Mouse (Mus musculus): ENCODE data around the gene Osbpl3.

Gene Osbpl3

DNA sequence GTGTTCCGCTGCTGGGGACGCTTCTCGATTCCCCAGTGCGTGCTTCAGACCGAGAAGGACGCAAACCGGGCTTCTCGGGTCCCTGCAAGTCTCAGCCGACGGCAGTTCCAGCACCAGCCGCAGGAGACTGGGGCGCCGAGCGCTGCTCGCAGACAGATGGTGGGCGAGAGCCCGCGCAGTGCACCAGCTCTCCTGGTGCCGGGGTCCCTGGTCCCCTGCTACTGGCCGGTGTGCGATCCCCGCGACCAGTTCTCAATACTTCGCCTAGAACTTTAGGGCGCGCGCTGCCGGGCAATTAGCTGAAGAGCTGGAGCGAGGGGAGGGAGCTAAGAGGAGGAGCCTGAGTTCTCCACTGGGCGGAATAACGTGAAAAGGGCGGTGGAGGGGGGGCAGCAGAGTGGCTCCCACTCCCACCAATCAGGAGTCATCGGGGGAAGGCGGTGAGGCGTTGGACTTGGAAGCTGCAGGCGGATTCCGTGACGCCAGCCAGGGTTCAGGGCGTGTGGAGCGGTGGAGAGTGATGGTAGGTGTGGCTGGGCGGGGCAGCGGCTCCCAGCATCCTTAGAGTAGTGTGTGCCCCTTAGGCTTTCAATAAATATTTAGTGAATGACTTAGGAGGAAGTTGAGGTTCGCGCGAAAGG is at the start of gene Osbpl3:
Gene Osbpl3, minus strand, starts transcription at position 373 of the 641 bp plus-strand sequence.
- peak; percentile 77 for DNase-seq

DNA sequence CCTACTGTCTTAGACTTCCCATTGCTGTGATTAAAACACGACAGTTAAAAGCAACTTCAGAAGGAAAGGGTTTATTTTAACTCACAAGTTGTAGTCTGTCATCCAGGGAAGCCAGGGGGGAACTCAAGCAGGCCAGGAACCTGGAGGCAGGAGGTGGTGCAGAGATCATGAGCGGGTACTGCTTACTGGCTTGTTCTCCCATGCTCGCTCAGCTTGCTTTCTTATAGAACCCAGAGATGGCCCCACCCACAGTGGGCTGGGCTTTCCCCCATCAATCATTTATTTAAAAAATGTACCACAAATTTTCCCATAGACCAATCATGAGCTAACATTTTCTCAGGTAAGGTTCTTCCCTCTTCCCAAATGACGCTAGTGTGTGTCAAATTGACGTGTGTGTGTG is 49.5 kb upstream of the Osbpl3 start:
- DNase-seq: no peak

DNA sequence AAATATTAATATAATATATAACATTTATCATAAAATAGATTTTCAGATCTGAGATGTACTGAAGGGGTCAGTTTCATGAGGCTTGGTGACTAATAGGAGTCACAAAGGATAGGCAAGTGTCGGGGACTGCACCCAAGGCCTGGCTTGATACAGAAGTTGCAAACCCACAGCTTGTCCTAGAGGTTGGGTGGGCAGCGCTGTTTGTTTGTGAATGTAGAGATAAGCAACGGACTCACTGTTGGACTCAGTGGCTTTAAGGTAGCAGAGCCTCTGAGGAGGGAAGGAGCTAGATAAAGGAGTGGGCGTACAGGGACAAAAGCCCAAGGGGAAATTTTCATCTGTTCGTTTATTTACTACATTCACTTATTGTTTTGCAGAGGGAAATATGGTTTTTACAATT is 48.7 kb upstream of the Osbpl3 start:
- no peak for DNase-seq

DNA sequence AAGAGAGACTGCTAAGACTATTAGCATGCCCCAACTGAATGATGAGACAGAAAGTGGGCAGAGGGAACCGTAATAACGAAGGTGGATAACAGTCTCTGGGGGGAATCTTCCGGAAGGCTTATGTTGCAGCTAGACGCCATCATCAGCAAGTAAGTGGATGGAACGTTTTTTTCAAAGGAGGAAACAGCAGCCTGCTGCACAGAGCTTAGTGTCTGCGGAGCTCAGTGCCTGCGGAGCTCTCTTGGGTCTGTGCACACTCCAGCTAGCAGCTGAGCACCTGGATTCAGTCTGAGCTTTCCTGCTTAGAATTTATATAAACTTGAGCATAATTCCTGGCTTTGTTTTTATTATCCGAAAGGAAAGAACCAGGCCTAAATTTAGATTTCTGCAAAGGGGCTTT is 47.8 kb upstream of the Osbpl3 start:
- DNase-seq: no peak

DNA sequence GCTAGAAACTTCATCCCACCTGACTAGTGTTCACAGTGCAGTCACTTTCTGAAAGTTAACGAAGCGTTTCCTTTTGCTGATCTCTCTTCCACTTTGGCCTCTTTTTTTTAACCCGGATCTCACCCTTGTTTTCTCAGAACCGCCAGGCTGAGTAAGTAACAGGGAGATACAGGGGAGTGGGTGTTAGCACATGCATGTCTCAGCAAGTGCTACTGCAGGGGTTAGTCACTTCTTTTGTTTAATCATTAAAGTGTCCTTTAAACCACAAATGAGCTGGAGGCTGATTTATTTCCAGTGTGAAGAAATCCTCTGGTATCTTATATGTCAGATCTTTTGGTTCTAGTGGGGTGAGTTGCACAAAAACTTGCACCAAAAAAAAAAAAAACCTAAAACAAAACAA is 47.0 kb upstream of the Osbpl3 start:
- no peak for DNase-seq

DNA sequence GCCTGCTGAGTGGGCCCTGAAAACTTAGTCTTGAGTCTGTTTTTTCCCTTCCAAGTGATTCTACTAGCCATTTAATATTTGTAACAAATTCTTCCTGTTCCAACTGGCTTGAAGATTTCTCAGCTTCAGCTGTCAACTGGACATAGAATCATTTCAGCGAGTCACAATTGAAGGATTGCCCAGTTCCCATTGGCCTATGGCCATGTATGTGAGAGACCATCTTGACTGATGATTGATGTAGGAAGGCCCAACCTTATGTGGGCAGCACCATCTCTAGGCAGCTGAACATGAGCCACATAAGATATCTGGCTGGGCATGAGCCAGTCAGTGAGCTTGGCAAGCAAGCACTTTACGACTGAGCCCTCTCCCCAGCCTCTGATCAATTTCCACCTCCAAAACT is 42.3 kb upstream of the Osbpl3 start:
- peak; percentile 1 for DNase-seq

DNA sequence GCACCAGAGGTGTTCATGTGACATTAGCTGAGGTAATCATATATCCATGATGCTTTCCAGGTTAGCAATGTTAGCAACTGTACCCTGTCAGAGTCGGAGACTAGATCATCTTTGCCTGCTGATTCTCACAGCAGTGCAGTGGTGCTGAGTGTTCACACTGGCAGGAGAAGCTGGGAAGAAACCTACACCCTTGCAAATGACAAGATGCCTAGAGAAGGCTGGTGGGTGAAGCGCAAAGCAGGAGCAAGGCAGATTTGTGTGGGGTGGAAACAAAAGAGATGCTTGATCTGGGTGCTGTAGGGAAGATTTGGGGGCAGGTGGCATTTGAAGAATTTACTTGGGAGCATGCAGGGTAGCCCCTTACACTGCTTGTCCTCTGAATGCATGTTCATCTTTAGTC is 34.5 kb upstream of the Osbpl3 start:
- DNase-seq: no peak

DNA sequence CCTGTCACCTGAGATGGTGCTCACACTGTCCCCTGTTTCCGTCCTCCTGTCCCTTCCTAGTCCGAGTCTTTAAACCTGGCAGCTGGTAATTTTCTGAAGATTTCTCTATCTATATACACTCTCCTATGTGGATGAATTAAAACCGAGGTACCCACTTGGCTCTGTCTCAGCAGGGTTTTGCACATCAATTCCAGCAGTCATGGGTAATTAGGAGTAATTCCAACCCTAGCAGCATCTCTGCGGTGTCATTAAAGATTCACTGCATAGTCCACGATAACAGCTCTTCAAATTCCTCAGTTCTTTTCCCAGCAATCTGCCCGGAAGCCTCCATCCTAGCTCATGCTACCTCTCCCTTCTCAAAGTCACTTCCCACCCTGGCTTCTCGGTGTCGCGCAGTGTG is 33.4 kb upstream of the Osbpl3 start:
- no peak for DNase-seq

DNA sequence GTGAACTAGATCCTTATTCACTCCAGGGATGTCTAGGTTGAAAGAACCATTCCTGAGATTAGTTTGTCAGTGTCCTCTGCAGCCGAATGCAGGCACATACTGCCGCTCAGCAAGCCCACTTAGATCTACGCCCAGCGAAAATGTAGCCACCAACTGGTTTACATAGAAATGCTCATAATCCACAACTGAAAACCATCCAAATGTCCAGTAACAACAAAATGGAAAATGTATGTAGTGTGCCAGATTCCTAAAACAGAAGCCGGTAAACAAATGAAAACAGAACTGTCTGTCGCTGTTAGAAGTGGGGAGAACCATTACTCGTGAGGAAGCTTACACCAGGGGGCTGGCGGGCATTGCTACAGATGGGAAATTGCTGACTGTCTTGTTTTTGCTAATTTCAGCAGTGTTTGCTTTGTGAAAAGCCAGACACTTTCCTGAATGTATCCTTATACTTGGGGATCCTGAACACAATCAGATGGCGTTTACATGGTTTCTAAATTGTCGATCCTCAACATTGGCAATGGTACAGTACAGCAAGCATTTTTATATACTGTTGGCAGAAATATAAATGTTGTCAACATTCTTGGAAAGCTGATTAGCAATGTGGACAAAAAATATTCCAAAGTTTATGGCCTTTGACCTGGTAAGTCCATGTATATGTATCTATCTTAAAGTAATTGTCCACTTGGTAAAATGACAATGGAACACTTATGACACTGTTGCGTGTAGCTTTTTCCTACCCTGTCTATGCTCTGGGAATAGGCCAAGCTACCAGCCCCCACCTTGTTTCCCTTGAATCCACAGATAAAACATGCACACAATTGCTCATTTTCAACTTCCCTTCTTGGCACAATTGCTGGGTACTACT is 30.3 kb upstream of the Osbpl3 start:
- no peak for DNase-seq

DNA sequence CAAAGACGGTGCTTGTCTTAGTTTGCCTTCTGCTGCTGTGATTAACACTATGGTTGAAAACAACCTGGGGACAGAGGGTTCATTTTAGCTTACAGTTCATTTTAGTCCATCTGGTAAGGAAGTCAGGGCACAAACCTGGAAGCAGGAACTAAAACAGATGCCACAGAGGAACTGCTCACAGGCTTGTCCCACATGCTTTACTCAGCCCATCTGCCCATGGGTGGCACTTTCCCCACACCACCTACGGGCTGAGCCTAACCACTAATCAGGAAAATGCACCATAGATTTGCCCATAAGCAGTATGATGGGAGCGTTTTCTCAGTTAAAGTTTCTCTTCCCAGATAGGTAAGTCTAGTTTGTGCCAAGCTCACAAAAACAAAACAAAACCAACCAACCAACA is 27.4 kb upstream of the Osbpl3 start:
- no peak for DNase-seq

DNA sequence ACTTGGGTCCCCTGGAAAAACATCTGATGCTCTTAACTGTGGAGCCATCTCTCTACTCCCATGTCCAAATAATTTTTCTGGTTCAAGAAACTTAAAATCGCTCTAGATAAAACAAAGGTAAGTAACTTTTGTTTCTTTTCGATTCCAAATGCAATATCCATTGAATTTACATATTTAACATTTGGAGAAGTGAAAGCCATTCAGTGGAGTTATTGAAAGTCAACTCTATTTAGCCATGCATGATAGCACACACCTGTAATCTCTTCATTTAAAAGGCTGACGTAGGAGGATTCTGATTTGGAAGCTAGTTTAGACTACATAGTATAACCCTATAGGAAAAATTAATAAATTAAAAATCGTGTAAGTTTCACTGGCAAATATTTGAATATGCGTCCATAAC is 25.5 kb upstream of the Osbpl3 start:
- DNase-seq: no peak

DNA sequence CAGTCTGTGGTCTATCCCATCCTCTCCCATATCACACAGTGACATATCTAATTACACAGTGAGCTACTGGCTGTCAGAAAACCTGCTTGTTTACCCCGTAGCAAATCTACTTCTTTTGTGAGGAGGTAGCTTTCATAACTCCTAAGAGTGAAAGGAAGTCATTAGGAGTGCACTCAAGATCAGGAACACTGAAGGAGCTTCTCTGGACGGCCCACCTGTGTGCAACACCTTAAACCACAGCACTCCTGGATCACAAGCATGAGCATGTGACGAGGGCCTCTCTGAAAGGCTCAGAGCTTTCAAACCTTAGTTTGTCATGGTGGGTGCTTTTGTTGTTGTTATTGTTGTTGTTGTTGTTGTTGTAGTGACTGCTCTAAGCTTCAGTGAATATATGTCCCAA is 10.4 kb upstream of the Osbpl3 start:
- DNase-seq: peak; percentile 2

DNA sequence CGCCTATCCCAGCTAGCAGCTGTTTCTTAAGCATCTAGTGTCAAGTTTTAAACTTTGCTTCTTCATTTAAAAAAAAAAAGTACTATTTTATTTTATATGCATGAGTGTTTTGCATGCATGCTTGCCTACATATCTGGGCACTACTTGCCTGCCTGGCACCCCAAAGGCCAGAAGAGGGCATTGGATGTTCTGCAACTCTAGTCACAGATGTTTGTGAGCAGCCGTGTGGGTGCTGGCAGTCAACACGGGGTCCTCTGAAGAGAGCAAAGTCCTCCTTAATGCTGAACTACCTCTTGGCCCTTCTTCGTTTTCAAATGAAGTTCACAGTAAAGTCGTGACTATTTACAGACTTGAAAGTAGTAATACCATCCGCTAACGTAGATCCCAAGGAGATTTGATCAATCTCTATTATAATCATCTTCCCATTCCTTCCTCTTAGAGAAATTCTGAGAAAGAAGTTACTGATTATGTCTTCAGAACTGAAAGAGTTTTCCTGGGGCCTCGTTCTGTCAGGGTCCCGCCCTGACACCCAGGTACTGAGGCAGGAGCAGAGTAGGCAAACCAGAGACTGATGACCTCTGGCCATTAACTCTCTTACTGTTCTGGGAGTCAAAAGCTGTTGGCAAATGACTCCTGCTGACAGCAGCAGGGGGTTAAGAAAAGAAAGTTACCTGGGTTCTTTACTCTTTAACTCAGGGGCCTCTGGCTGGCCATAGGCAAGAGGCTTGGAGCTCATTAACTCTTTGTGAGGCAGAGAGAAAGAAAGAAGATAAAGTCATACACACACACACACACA is 8.9 kb upstream of the Osbpl3 start:
- no peak for DNase-seq

DNA sequence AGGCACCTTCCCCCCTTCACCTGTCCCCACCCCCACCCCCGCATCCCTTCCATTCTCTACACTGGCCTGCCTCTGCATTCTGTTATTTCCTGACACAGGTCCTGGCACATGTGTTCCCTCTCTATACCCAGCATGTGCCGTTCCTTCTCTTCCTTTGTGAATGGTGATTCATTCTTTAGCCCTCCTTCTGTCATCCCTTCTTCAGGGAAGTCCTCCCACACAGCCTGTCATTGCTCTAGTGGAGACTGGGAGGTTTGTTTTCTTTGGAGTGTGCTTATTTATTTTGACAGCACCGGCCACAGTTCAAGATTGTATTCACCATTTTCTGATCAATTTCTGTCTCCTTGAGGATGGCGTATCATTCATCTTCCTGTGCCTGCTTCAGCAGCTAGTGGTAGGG is 6.0 kb upstream of the Osbpl3 start:
- no peak for DNase-seq

DNA sequence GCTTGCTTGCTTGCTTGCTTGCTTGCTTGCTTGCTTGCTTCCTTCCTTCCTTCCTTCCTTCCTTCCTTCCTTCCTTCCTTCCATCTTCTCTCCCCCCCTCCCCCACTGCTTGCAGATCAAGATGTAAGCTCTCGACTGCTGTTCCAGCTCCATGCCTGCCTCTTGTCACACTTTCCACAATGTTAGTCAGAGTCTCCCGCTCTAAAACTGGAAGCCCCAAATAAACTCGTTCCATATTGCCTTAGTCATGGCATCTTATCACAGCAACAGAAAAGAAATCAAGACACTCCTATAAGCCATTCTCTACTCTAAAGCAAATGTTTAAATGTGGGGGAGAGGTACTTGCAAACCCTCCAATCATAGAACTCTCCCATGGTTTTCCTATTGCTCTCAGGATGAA is 5.6 kb upstream of the Osbpl3 start:
- DNase-seq: no peak

DNA sequence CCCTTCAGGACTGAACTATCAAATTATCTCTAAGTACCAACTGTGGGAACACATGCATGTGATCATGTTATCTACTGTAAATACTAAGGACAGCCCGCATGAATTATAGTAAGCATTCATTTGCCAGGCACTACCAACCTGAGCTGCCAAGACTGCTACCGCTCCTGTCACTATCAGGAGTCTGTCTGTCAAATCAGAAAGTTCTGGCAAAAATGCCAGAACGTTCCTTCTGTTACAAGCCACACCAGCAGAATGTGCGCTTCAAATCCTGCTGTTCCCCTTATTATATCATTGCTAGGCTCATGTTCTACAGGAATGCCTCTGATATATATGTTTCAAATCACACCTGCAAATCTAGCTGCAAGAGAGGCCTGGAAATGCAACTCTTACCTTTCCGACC is 4.6 kb upstream of the Osbpl3 start:
- DNase-seq: no peak

DNA sequence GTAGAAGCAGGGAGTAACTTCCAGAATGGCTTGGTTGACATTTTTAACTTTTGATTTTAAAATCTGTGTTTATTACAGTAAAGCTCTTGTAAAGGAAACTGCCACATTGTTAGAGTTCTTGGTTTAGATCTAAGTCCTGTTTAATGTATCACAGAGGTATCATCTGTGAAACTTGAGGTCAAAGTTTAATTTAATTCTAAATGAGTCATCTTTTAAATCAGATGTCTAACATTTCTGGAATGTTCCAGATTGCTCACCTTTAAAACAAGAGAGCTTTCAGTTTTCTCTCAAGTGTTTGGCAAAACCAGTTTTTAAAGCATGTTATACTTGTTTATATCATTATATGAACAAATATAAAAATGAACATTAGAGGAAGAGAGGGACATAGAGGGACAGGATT is 4.2 kb upstream of the Osbpl3 start:
- DNase-seq: no peak

DNA sequence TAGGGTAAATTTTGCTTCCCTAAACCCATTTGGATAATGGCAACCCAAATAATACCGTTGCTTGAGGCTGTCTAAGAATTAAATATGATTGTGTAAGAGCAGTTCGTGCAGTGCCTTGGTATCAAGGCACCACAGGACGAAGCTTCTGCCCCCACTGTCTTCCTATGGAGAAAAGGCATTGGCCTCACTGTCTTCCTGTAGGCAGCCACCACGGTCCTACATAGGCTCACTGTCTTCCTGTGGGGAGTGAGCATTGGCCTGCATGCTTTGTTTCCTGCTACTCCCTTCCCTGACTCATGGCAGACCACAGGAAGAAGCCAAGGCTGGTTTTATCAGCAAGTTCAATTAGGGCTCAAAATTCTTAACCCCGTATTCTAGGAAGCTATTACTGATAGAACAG is 3.3 kb upstream of the Osbpl3 start:
- no peak for DNase-seq

DNA sequence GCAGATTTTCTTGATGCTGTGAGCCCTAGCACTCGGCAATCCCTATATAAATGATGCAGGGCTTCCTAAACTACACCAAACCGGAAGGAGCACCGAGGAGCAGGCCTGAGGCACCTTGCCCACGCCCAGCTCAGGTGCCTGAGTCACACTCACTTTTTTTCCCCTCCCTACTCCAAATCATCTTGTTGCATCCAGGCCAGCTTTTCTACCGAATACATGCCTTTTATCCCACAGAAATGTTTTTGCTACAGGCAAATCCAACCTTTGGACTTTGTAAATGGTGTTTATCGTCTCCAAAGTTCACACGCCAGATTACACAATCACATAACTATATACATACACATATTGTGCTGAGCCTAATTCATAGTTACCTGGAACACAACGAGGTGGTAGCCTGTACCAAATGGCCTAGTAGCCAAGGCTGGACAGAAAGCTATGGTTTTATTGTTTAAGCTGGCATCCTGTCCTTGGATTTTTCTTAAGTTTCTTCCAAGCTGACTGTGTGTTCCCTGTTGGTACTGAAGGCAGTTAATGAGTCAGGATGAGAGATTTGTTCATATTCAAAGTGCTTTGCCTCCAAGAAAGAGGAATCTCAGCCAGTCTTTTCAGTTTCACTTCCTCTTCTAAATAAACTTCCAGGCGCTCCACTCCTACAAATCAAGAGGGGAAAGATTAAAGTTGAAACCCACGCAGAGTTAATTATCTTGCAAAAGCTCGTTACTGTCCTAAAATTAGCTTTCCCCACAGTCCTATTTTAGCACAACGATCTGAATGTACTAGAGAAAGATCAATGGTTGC is 1.7 kb upstream of the Osbpl3 start:
- no peak for DNase-seq

DNA sequence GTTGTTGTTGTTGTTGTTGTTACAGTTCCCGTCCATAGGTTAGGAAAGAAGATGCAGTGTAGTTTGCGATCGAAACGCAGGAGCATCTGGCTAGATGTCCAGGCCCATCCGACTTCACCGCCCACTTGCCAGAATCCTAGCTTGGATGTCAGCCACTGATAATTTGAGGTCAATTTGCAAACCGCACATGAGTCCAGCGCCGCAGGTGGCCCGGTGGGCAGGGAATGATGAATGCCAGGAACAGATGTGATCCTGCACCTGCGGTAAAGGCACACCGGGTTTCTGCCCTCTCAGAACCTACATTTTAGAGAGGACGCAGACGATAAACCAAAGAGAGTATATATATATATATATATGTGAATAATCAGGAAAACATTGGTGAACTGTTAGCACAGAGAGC is 705 bp upstream of the Osbpl3 start:
- no peak for DNase-seq

DNA sequence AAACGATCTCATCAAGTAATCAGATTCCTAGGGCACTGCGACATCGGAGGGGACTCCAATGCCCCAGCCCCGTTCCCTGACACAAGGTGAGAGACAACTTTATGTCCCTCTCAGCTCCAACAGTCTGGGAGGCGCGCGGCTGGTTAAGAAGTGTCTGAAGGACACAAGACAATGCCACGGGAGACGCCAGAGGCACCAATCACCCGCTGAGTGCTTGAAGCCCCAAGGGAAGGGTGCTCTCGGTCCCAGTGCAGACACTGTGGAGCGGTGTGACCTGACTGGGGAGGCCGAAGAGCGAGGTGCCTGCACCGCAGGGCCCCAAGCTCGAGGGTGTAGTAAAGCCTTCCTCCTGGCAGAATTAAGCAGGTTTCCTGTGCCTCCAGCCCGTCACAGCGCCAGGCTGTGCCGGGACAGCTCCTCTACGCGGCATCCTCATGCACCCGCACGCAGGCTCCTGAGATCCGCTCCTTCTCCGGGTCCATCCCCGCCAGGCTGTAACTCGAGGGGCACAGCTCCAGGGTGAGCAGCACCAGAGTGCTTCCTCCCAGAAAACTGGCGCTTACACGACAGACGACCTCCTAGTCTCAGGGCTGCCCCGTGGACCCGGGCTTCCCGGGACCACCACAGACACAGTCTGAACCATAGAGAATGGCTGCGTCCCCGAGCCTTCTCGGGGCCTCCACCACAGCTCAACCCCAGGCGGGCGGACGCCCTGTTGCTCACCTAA is 736 bp downstream of the Osbpl3 start:
- peak; percentile 15 for DNase-seq

DNA sequence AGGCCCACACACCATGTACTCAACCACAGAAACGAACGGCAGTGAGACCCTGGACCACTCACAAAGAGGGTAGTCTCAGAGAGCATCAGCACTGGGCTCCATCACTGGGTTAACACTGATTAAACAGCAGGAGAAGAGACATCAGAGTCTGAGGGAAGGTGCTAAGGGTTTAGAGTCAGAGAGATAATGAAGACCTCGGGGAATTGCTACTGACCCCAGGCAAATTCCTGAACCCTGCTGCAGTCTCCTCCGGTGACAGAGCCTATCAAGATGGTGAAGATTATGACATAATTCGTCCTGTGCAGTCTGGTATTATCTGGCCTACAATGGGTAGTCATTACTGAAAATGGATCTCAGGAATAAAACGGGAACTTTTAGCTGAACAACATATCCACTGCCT is 2.4 kb downstream of the Osbpl3 start:
- no peak for DNase-seq

Data from lung, postnatal 14 days (tissue).